Mouse (Mus musculus) kidney, embryonic 16.5 days (tissue): ENCODE measurements around the gene Elob. TPM values are rescaled to one million over a fixed set of nuclear protein-coding genes. Genes with fewer than 3 reads are reported as not detected.

Source experiments
- ATAC-seq: fragments of 200-750 bp; cut with Nextera tagmentation; 2 replicates; pipeline ENCODE4 v1.8.0; 2017; ENCODE audit warnings: moderate TSS enrichment; ENCODE audit not compliant: low FRiP score, low TSS enrichment
- H3K27ac ChIP-seq: fragments of 300-500 bp; sonication (generic); 2 replicates; pipeline ENCODE4 v1.5.1; 2014; ENCODE audit warnings: low read length
- H3K27me3 ChIP-seq: fragments of 300-500 bp; sonication (generic); 2 replicates; pipeline ENCODE4 v1.6.1; 2014; ENCODE audit warnings: low read length, control low read depth, mixed read lengths; ENCODE audit not compliant: insufficient read depth
- H3K36me3 ChIP-seq: fragments of 300-500 bp; sonication (generic); 2 replicates; pipeline ENCODE4 v1.6.1; 2014; ENCODE audit warnings: low read length, control low read depth, mixed read lengths; ENCODE audit not compliant: insufficient read depth
- H3K4me1 ChIP-seq: fragments of 300-500 bp; sonication (generic); 2 replicates; pipeline ENCODE4 v1.6.1; 2014; ENCODE audit warnings: low read length, control low read depth, mixed read lengths; ENCODE audit not compliant: insufficient read depth
- H3K4me2 ChIP-seq: fragments of 300-500 bp; sonication (generic); replicated peaks from 2 replicates; pipeline ENCODE4 v1.6.1; 2014; ENCODE audit warnings: low read depth, low read length
- H3K4me3 ChIP-seq: fragments of 300-500 bp; sonication (generic); 2 replicates; pipeline ENCODE4 v1.5.1; 2014; ENCODE audit warnings: mild to moderate bottlenecking, low read length
- H3K9ac ChIP-seq: fragments of 300-500 bp; sonication (generic); replicated peaks from 2 replicates; pipeline ENCODE4 v1.6.1; 2014; ENCODE audit warnings: low read length
- H3K9me3 ChIP-seq: fragments of 300-500 bp; sonication (generic); 2 replicates; pipeline ENCODE4 v1.6.1; 2016; ENCODE audit warnings: low read length, control low read depth
- WGBS: fragments of 180-500 bp; shearing (Covaris S2); extraction: QIAGEN DNeasy Blood & Tissue Kit; methylation state at CpG from one replicate; pipeline ENCODE4 v1.1.7; 2014; 5-methylcytosine and 5-hydroxymethylcytosine counted together
- polyA plus RNA-seq: library from polyadenylated mRNA; unstranded; fragments of >200 nt; fragmentation: Nextera tagmentation; extraction: Ambion mirVana; gene quantifications from 2 replicates; pipeline ENCODE4 v1.2.1, GENCODE M21; 2015

Gene Elob
- polyA plus RNA-seq, 1 experiment from 2014 or later, result 954 TPM

- no peak for ATAC-seq
- Histone ChIP-seq H3K9ac (peak overlapping the region; percentile 91), H3K4me2 (peak overlapping the region; percentile 77), H3K27me3 (no peaks in the 10 kb centered on the region), H3K27ac (peak overlapping the region; percentile 87), H3K4me3 (peak overlapping the region; percentile 58), H3K4me1 (peaks cover 21% of the 10 kb centered on the region), H3K36me3 (0 out of 2 replicates have a peak, but pooled peaks cover 2% of the 10 kb centered on the region), H3K9me3 (no peaks in the 10 kb centered on the region)
- 15% methylated on average over 8 of the region's 8 CpGs for WGBS
Measured at GRCm38 (mm10) chr17:23789749-23790268, 39.1 kb downstream of the Elob start.

- no peak overlapping the region for H3K27ac ChIP-seq
- no peak overlapping the region for H3K4me2 ChIP-seq
- no peak overlapping the region for H3K9ac ChIP-seq
- H3K4me3 ChIP-seq, result no peak overlapping the region
- no peaks in the 10 kb centered on the region for H3K9me3 ChIP-seq
- peaks cover 21% of the 10 kb centered on the region for H3K4me1 ChIP-seq
- no peaks in the 10 kb centered on the region for H3K27me3 ChIP-seq
- ATAC-seq, result no peak
- WGBS, result 87% methylated on average over 4 of the region's 4 CpGs
- H3K36me3 ChIP-seq, result 0 out of 2 replicates have a peak, but pooled peaks cover 2% of the 10 kb centered on the region
Measured at GRCm38 (mm10) chr17:23788973-23789372, 40.0 kb downstream of the Elob start.

GRCm38 (mm10) chr17:23786510-23786931, 42.4 kb downstream of the Elob start:
- H3K9ac ChIP-seq, result peak overlapping the region; percentile 80
- no peak for ATAC-seq
- 13% methylated on average over 13 of the region's 13 CpGs for WGBS

GRCm38 (mm10) chr17:23785561-23786471, 43.1 kb downstream of the Elob start, which contains the start of gene Flywch2:
TSS of gene Flywch2 (minus strand) at chr17:23786081.
- Histone ChIP-seq H3K27ac (0 out of 2 replicates have a peak within 1 kb of the TSS, but pooled peaks have one; percentile 13), H3K9me3 (no peaks in the 10 kb centered on the region), H3K27me3 (no peaks in the 10 kb centered on the region), H3K9ac (peak within 1 kb of the TSS; percentile 80), H3K4me2 (peak within 1 kb of the TSS; percentile 91), H3K36me3 (no peaks in the 10 kb centered on the region), H3K4me3 (peak within 1 kb of the TSS; percentile 70), H3K4me1 (peaks cover 16% of the 10 kb centered on the region)
- peak; percentile 70 for ATAC-seq
- WGBS, result 1% methylated on average over 43 of the region's 43 CpGs

More at GRCm38 (mm10) chr17:23786510-23786931, 42.4 kb downstream of the Elob start:
- H3K27ac ChIP-seq, result 0 out of 2 replicates have a peak overlapping the region, but pooled peaks have one; percentile 13
- peak overlapping the region; percentile 70 for H3K4me3 ChIP-seq
- H3K36me3 ChIP-seq, result no peaks in the 10 kb centered on the region
- no peaks in the 10 kb centered on the region for H3K9me3 ChIP-seq
- peak overlapping the region; percentile 91 for H3K4me2 ChIP-seq
- H3K27me3 ChIP-seq, result no peaks in the 10 kb centered on the region
- peaks cover 21% of the 10 kb centered on the region for H3K4me1 ChIP-seq

GRCm38 (mm10) chr17:23783352-23783751, 45.6 kb downstream of the Elob start:
- Histone ChIP-seq H3K27ac (no peak overlapping the region), H3K27me3 (no peaks in the 10 kb centered on the region), H3K9ac (no peak overlapping the region), H3K36me3 (no peaks in the 10 kb centered on the region), H3K9me3 (no peaks in the 10 kb centered on the region), H3K4me1 (peaks cover 5% of the 10 kb centered on the region; the same call in 1 of the 2 replicates), H3K4me3 (no peak overlapping the region), H3K4me2 (no peak overlapping the region)
- ATAC-seq, result no peak

- no peak overlapping the region for H3K27ac ChIP-seq
- no peak overlapping the region for H3K4me3 ChIP-seq
- H3K36me3 ChIP-seq, result no peaks in the 10 kb centered on the region
- H3K9me3 ChIP-seq, result no peaks in the 10 kb centered on the region
- H3K27me3 ChIP-seq, result no peaks in the 10 kb centered on the region
- no peak overlapping the region for H3K4me2 ChIP-seq
- ATAC-seq, result no peak
- 52% methylated on average over 2 of the region's 2 CpGs for WGBS
- H3K9ac ChIP-seq, result no peak overlapping the region
- H3K4me1 ChIP-seq, result peaks cover 4% of the 10 kb centered on the region; the same call in 1 of the 2 replicates
Measured at GRCm38 (mm10) chr17:23778447-23778846, 50.5 kb downstream of the Elob start.

GRCm38 (mm10) chr17:23777141-23777540, 51.8 kb downstream of the Elob start:
- Histone ChIP-seq H3K4me2 (no peak overlapping the region), H3K27ac (no peak overlapping the region), H3K36me3 (no peaks in the 10 kb centered on the region), H3K4me3 (no peak overlapping the region), H3K27me3 (no peaks in the 10 kb centered on the region), H3K9ac (no peak overlapping the region), H3K9me3 (no peaks in the 10 kb centered on the region), H3K4me1 (peaks cover 4% of the 10 kb centered on the region; the same call in 1 of the 2 replicates)
- 74% methylated on average over 2 of the region's 2 CpGs for WGBS
- ATAC-seq, result no peak

GRCm38 (mm10) chr17:23776216-23776615, 52.7 kb downstream of the Elob start:
- H3K27me3 ChIP-seq, result no peaks in the 10 kb centered on the region

More at GRCm38 (mm10) chr17:23776216-23776615, 52.7 kb downstream of the Elob start:
- ATAC-seq, result no peak
- Histone ChIP-seq H3K4me2 (no peak overlapping the region), H3K9me3 (no peaks in the 10 kb centered on the region), H3K27ac (no peak overlapping the region), H3K9ac (no peak overlapping the region), H3K4me3 (no peak overlapping the region), H3K36me3 (no peaks in the 10 kb centered on the region), H3K4me1 (peaks cover 4% of the 10 kb centered on the region; the same call in 1 of the 2 replicates)
- 75% methylated on average over 10 of the region's 10 CpGs for WGBS
